Mouse (Mus musculus) C2C12 (cell line): ENCODE data around the gene Olfr1360.

Source experiments
- CEBPB ChIP-seq: IDR thresholded peaks from one replicate; pipeline ENCODE4 v1.6.1; 2011; ENCODE audit warnings: low read depth, mild to moderate bottlenecking, control low read depth, moderate library complexity
- CTCF ChIP-seq: IDR thresholded peaks from one replicate; pipeline ENCODE4 v1.5.1; 2011; ENCODE audit not compliant: control insufficient read depth, insufficient read depth, insufficient read length
- MAX ChIP-seq: IDR thresholded peaks from one replicate; pipeline ENCODE4 v1.6.1; 2011; ENCODE audit warnings: mild to moderate bottlenecking, control low read depth

GRCm38 (mm10) chr13:21711698-21712097, 34.5 kb upstream of the Olfr1360 start:
- no peak for TF ChIP-seq CTCF
- no peak for TF ChIP-seq CEBPB
- no peak for TF ChIP-seq MAX
